Mouse (Mus musculus) C2C12 (cell line): ENCODE measurements at regions not wholly inside any gene's neighbourhood (a gene's known extent, or its start where the extent isn't known, plus 50 kb on each side); places are given as distances from the start of the nearest gene placed in this dataset.

Experiments
- CEBPB ChIP-seq: IDR thresholded peaks from one replicate; pipeline ENCODE4 v1.6.1; 2011; ENCODE audit warnings: low read depth, mild to moderate bottlenecking, control low read depth, moderate library complexity
- CTCF ChIP-seq: IDR thresholded peaks from one replicate; pipeline ENCODE4 v1.5.1; 2011; ENCODE audit not compliant: control insufficient read depth, insufficient read depth, insufficient read length
- FOSL1 ChIP-seq: IDR thresholded peaks from one replicate; pipeline ENCODE4 v1.8.0; 2011; ENCODE audit warnings: mild to moderate bottlenecking, low read length; ENCODE audit not compliant: poor library complexity, insufficient read depth, severe bottlenecking
- MAX ChIP-seq: IDR thresholded peaks from one replicate; pipeline ENCODE4 v1.6.1; 2011; ENCODE audit warnings: mild to moderate bottlenecking, control low read depth
- MYOD1 ChIP-seq: IDR thresholded peaks from one replicate; pipeline ENCODE4 v1.6.1; 2011; ENCODE audit warnings: low read depth; ENCODE audit not compliant: control insufficient read depth, insufficient read length
- MYOG ChIP-seq: IDR thresholded peaks from one replicate; pipeline ENCODE4 v1.6.1; 2011; ENCODE audit not compliant: control insufficient read depth, insufficient read length; ENCODE audit errors: extremely low read depth
- USF1 ChIP-seq: IDR thresholded peaks from one replicate; pipeline ENCODE4 v1.6.1; 2011; ENCODE audit warnings: low read depth, mild to moderate bottlenecking, control low read depth, moderate library complexity

DNA sequence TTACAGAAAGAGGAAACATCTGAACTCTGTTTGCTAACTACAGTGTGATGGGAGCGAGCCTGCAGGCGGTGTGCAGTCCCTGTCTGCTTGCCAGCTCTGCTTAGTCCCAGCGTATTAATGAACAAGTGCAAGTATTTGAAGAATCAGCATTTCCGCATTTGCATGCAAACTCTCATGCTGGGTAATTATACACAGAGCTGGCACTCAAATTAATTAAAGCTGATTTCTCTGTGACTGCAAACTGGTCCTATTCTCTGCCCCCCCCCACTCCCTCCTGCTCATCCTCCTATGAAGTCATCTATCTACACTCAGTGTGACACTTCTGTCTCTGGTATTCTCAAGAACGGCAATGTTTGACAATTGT lies 85.1 kb upstream of the Adgrl2 start:
- TF ChIP-seq CTCF (no peak), USF1 (no peak), MAX (no peak), MYOD1 (no peak), MYOG (no peak), CEBPB (no peak), FOSL1 (no peak)
